Mouse (Mus musculus) C2C12 (cell line): ENCODE measurements around the gene H2-T24.
"Not testable (repeated sequence)": the region's sequence is repeated elsewhere in the genome, so short reads cannot be mapped to it uniquely, and the experiment has no call there.

ENCODE experiments used
- CEBPB ChIP-seq: IDR thresholded peaks from one replicate; pipeline ENCODE4 v1.6.1; 2011; ENCODE audit warnings: low read depth, mild to moderate bottlenecking, control low read depth, moderate library complexity
- CTCF ChIP-seq: IDR thresholded peaks from one replicate; pipeline ENCODE4 v1.5.1; 2011; ENCODE audit not compliant: control insufficient read depth, insufficient read depth, insufficient read length
- MAX ChIP-seq: IDR thresholded peaks from one replicate; pipeline ENCODE4 v1.6.1; 2011; ENCODE audit warnings: mild to moderate bottlenecking, control low read depth
- MYOD1 ChIP-seq: IDR thresholded peaks from one replicate; pipeline ENCODE4 v1.6.1; 2011; ENCODE audit warnings: low read depth; ENCODE audit not compliant: control insufficient read depth, insufficient read length
- MYOG ChIP-seq: IDR thresholded peaks from one replicate; pipeline ENCODE4 v1.6.1; 2011; ENCODE audit not compliant: control insufficient read depth, insufficient read length; ENCODE audit errors: extremely low read depth
- USF1 ChIP-seq: IDR thresholded peaks from one replicate; pipeline ENCODE4 v1.6.1; 2011; ENCODE audit warnings: low read depth, mild to moderate bottlenecking, control low read depth, moderate library complexity

DNA sequence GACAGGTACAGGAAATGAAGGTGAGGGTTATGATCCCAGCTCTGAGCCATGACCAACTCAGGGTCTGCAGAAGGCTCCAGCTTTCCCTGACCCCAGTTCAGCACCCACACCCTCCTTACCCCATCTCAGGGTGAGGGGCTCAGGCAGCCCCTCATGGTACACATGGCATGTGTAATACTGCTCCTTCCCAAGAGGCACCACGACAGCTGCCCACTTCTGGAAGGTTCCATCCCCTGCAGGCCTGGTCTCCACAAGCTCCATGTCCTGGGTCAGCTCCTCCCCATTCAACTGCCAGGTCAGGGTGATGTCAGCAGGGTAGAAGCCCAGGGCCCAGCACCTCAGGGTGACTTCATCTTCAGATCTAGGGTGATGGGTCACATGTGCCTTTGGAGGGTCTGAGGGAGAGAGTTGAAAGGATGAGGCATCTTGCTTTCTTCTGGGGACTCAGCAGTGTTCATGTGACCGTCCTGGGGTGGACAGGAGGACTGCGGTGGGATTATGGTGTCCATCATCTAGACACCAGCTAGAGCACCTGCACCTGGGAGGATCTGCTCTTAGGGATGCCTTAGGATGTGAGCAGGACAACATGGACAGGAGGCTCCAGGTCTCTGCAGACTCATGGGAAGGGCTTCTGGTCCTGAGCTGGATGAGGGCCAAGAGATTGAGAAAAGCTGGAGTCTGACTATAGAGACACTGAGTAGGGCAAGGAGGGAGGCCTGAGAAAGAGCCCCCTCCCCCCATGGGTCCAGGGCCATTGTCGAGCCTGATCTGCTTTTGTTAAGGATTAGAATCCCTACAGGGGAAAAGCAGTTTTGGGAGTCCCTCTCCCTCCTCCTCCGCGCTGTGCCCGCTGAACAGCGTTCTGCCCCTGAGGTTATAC lies 10.6 kb upstream of the H2-T24 start:
- not testable (repeated sequence) for TF ChIP-seq CTCF, CEBPB, MAX, USF1, MYOG, MYOD1
